In the genomic region with DNA sequence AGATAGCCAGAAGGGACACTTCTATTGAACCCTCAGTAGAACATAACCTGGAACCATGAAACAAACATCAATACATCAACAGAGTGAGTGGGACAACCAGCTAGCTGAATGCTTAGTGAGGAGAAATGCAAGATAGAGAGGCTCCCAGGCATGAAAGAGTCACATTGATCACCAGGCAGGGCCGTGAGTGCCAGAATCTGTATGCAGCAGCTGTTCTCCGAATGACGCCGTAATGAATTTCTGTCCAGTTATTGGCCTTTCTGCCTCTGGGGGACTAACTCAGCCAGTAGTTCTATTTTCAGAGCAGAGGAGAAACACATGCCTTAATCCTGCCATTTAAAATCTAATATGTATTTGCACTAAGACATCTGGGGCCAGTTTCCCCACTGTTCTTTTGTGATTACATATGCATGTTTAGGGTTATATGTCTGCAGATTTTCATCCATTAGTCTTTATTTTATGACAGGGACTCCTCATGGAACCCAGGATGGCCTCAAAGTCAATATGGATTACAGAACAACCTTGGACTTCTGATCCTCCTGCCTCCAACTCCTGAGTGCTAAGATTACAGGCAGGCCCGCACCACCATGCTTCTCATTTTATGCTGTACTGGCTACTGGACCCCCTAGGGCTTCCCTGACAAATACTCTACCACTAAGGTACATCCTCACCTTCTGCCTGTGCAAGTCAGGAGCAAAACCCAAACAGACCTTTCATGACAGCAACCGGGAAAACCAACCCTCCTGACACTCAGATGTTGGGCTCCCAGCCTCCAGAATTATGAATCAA, we compare ENCODE assay signal across 16 mouse cellular contexts. TPM values are rescaled to one million over a fixed set of nuclear protein-coding genes. Genes with fewer than 3 reads are reported as not detected.
A peak's percentile ranks its signal among the peaks of the same experiment; 100 is the strongest.
DNase-seq lines count a peak whose midpoint lies in the region; ATAC-seq lines count a peak whose summit lies in the region.
"Had no signal": no experiment of that assay in that cellular context is flagged by ENCODE, and none has a peak within 500 bp of the region (broad histone marks: within the 10 kb centered on the region; RNA-seq: fewer than 3 reads in every experiment).

No protein-coding gene starts in this region.

- intact Hi-C loops in heart, postnatal 36 days (cut with DNase I): no loop called here

- H3K27me3 ChIP-seq in hindbrain, embryonic 11.5 days (ENCODE audit: control insufficient read depth, insufficient read depth, low read length): no peaks in the 10 kb centered on the region
- no peaks in the 10 kb centered on the region for H3K27me3 ChIP-seq in hindbrain, embryonic 10.5 days (ENCODE audit: insufficient read depth, poor library complexity, severe bottlenecking)
- H3K27me3 ChIP-seq in midbrain, embryonic 14.5 days (ENCODE audit: control insufficient read depth, insufficient read depth, low read length): no peaks in the 10 kb centered on the region
- H3K27me3 ChIP-seq: forebrain, embryonic 12.5 days; liver, embryonic 13.5 days had no signal

- H3K9ac ChIP-seq in hindbrain, embryonic 11.5 days (ENCODE audit: low read depth, low read length): no peak overlapping the region
- H3K9ac ChIP-seq in midbrain, embryonic 14.5 days (replicated peaks; ENCODE audit: low read length): no peak overlapping the region
- H3K9ac ChIP-seq: forebrain, embryonic 12.5 days; liver, embryonic 13.5 days had no signal

- no peaks in the 10 kb centered on the region for H3K4me1 ChIP-seq in hindbrain, embryonic 11.5 days (replicated peaks; ENCODE audit: control insufficient read depth, insufficient read depth, low read length)
- peaks cover 4% of the 10 kb centered on the region; the same call in 1 of the 2 replicates for H3K4me1 ChIP-seq in hindbrain, embryonic 10.5 days (replicated peaks)
- no peaks in the 10 kb centered on the region for H3K4me1 ChIP-seq in midbrain, embryonic 14.5 days (ENCODE audit: control insufficient read depth, insufficient read depth, low read length)
- H3K4me1 ChIP-seq: forebrain, embryonic 12.5 days; liver, embryonic 13.5 days had no signal

- H3K36me3 ChIP-seq in hindbrain, embryonic 11.5 days (ENCODE audit: control insufficient read depth, insufficient read depth, low read length): no peaks in the 10 kb centered on the region
- H3K36me3 ChIP-seq in hindbrain, embryonic 10.5 days: no peaks in the 10 kb centered on the region
- no peaks in the 10 kb centered on the region for H3K36me3 ChIP-seq in midbrain, embryonic 14.5 days (ENCODE audit: control insufficient read depth, insufficient read depth, low read length)
- H3K36me3 ChIP-seq: forebrain, embryonic 12.5 days; liver, embryonic 13.5 days had no signal

- no peak overlapping the region for H3K4me3 ChIP-seq in hindbrain, embryonic 11.5 days (ENCODE audit: low read depth, low read length)
- H3K4me3 ChIP-seq in hindbrain, embryonic 10.5 days: no peak overlapping the region
- H3K4me3 ChIP-seq in midbrain, embryonic 14.5 days (replicated peaks; ENCODE audit: low read depth, low read length): no peak overlapping the region
- H3K4me3 ChIP-seq: forebrain, embryonic 12.5 days; liver, embryonic 13.5 days had no signal

- 66% methylated on average over 6 of the region's 6 CpGs for WGBS in hindbrain, embryonic 11.5 days
- 87% methylated on average over 6 of the region's 6 CpGs for WGBS in hindbrain, embryonic 10.5 days
- WGBS in midbrain, embryonic 14.5 days: 69% methylated on average over 6 of the region's 6 CpGs

- peak; percentile 23 for DNase-seq in hindbrain, embryonic 11.5 days (ENCODE audit: low spot score)
- DNase-seq in hindbrain, embryonic 10.5 days (ENCODE audit: low spot score): no peak
- DNase-seq in gastrocnemius, postnatal 10 days: peak; percentile 24
- peak; percentile 7 to 16 for DNase-seq in heart, postnatal 36 days
- peak; percentile 64 for DNase-seq in midbrain, embryonic 14.5 days
- no peak for DNase-seq in thymus, adult 18-20 months
- DNase-seq: adrenal gland, adult 8-10 months; cerebellum, adult 11 months; kidney, adult 2 months; liver, embryonic 13.5 days; thymus, postnatal 14 days had no signal

- ATAC-seq in hindbrain, embryonic 11.5 days (ENCODE audit: low FRiP score): peak; percentile 63
- ATAC-seq in midbrain, embryonic 14.5 days (ENCODE audit: low FRiP score, low TSS enrichment): no peak
- ATAC-seq in granulocyte monocyte progenitor cell, adult 5-6 weeks (replicated peaks; ENCODE audit: poor library complexity, severe bottlenecking): no peak
- ATAC-seq: CD4-positive, CD25-positive, alpha-beta regulatory T cell, adult 4 months had no signal

- H3K4me2 ChIP-seq in hindbrain, embryonic 11.5 days (replicated peaks; ENCODE audit: low read depth, low read length): no peak overlapping the region
- no peak overlapping the region for H3K4me2 ChIP-seq in midbrain, embryonic 14.5 days (ENCODE audit: low read length)
- H3K4me2 ChIP-seq: forebrain, embryonic 12.5 days; liver, embryonic 13.5 days had no signal

- no peaks in the 10 kb centered on the region for H3K9me3 ChIP-seq in hindbrain, embryonic 11.5 days (ENCODE audit: control insufficient read depth, low read length)
- H3K9me3 ChIP-seq in hindbrain, embryonic 10.5 days: no peaks in the 10 kb centered on the region
- H3K9me3 ChIP-seq in midbrain, embryonic 14.5 days (ENCODE audit: control insufficient read depth, low read length): no peaks in the 10 kb centered on the region
- H3K9me3 ChIP-seq: forebrain, embryonic 12.5 days; liver, embryonic 13.5 days had no signal

- H3K27ac ChIP-seq in hindbrain, embryonic 11.5 days (ENCODE audit: low read depth, low read length): 0 out of 2 replicates have a peak overlapping the region, but pooled peaks have one; percentile 24
- H3K27ac ChIP-seq in hindbrain, embryonic 10.5 days: no peak overlapping the region
- peak overlapping the region; percentile 53 for H3K27ac ChIP-seq in midbrain, embryonic 14.5 days (replicated peaks; ENCODE audit: low read depth, low read length)
- H3K27ac ChIP-seq: forebrain, embryonic 12.5 days; liver, embryonic 13.5 days had no signal

RNA-seq across cellular contexts. Expression of gene Exo1, which starts 8.2 kb away (rescaled TPM):
- polyA plus RNA-seq in hindbrain, embryonic 11.5 days (2014; fragmentation: Nextera tagmentation; extraction: Ambion mirVana): 101 and 102 TPM in 2 replicates
- polyA plus RNA-seq in hindbrain, embryonic 10.5 days (2016; fragmentation: Nextera tagmentation; extraction: Ambion mirVana): 85.3 and 130 TPM in 2 replicates
- total RNA-seq in gastrocnemius, postnatal 10 days (2021): 1 to 10 TPM; 3.3 to 4.9 TPM
- total RNA-seq in heart, postnatal 36 days (2021): under 1 TPM; 0.11 to 0.53 TPM
- polyA plus RNA-seq in midbrain, embryonic 14.5 days (2014; fragmentation: Nextera tagmentation; extraction: Ambion mirVana): 6.4 and 17.1 TPM in 2 replicates
- total RNA-seq in granulocyte monocyte progenitor cell, adult 5-6 weeks (2014; fragmentation: Nextera tagmentation): 37.9 and 88.1 TPM in 2 replicates
- total RNA-seq in granulocyte monocyte progenitor cell, adult 5-6 weeks (2017): 44.5 and 56.4 TPM in 2 replicates

RNA-seq across cellular contexts. Expression of gene Gm38100, which starts 47.9 kb away (rescaled TPM):
- not detected in 2 replicates for polyA plus RNA-seq in hindbrain, embryonic 11.5 days (2014; fragmentation: Nextera tagmentation; extraction: Ambion mirVana)
- polyA plus RNA-seq in hindbrain, embryonic 10.5 days (2016; fragmentation: Nextera tagmentation; extraction: Ambion mirVana): 0.17 and 0.18 TPM in 2 replicates
- not detected for total RNA-seq in gastrocnemius, postnatal 10 days (2021)
- total RNA-seq in heart, postnatal 36 days (2021): not detected
- not detected in 2 replicates for polyA plus RNA-seq in midbrain, embryonic 14.5 days (2014; fragmentation: Nextera tagmentation; extraction: Ambion mirVana)
- not detected in 2 replicates for total RNA-seq in granulocyte monocyte progenitor cell, adult 5-6 weeks (2014; fragmentation: Nextera tagmentation)
- total RNA-seq in granulocyte monocyte progenitor cell, adult 5-6 weeks (2017): not detected in 2 replicates
- total RNA-seq: adrenal gland, adult 8-10 months; left cerebral cortex, adult 18-20 months had no signal
- polyA plus RNA-seq: CD4-positive, CD25-positive, alpha-beta regulatory T cell, adult 4 months; gonadal fat pad, adult 2 months; kidney, adult 2 months; liver, embryonic 13.5 days had no signal

Comparison
In these comparisons a context has a peak if more than half of its experiments do, and no peak if none do; other contexts are left out.
1. DNase-seq: peak in hindbrain, embryonic 11.5 days (single experiment), gastrocnemius, postnatal 10 days (single experiment), heart, postnatal 36 days (2 of 2) and midbrain, embryonic 14.5 days (single experiment); none in hindbrain, embryonic 10.5 days (single experiment) and thymus, adult 18-20 months (0 of 2).
2. RNA of gene Exo1, which starts 8.2 kb away (total RNA-seq): 37.9 to 88.1 TPM in granulocyte monocyte progenitor cell, adult 5-6 weeks; 3.3 to 4.9 TPM in gastrocnemius, postnatal 10 days and 0.11 to 0.53 TPM in heart, postnatal 36 days; every median in the first group is over 4 times any median in the second.